Mouse (Mus musculus): ENCODE results near the gene Nppc.

Nppc gene

GRCm38 (mm10) chr1:86670279-86671038 is at the start of gene Nppc:
TSS of gene Nppc (minus strand) at chr1:86670571.
- in situ Hi-C loops (cut with MboI, MseI) = loop anchor here (5.0 kb wide), 1 partner anchor 37 kb away; no protein-coding TSS in a partner anchor

GRCm38 (mm10) chr1:86719391-86719790 is 49.0 kb upstream of the Nppc start:
- in situ Hi-C loops (cut with MboI, MseI) = no loop called here

GRCm38 (mm10) chr1:86718190-86718589 is 47.8 kb upstream of the Nppc start:
- in situ Hi-C loops (cut with MboI, MseI) = no loop called here

- in situ Hi-C loops (cut with MboI, MseI) = no loop called here
Observed at GRCm38 (mm10) chr1:86713054-86713453, 42.7 kb upstream of the Nppc start.

- in situ Hi-C loops (cut with MboI, MseI) = no loop called here
Observed at GRCm38 (mm10) chr1:86712045-86712444, 41.7 kb upstream of the Nppc start.

- in situ Hi-C loops (cut with MboI, MseI) = loop anchor here (5.0 to 10.0 kb wide), 2 partner anchors 37 to 1855 kb away; partner anchors contain the start of gene Nppc
Observed at GRCm38 (mm10) chr1:86709546-86709945, 39.2 kb upstream of the Nppc start.

- in situ Hi-C loops (cut with MboI, MseI) = loop anchor here (5.0 to 10.0 kb wide), 2 partner anchors 33 to 1859 kb away; partner anchors contain the start of gene Nppc
Observed at GRCm38 (mm10) chr1:86705461-86705860, 35.1 kb upstream of the Nppc start.

GRCm38 (mm10) chr1:86703965-86704326 is 33.6 kb upstream of the Nppc start:
- in situ Hi-C loops (cut with MboI, MseI) = loop anchor here (10.0 kb wide), 1 partner anchor 1861 kb away; no protein-coding TSS in a partner anchor

GRCm38 (mm10) chr1:86703300-86703964 is 33.1 kb upstream of the Nppc start, which contains the start of gene Dis3l2:
TSS of gene Dis3l2 (plus strand) at chr1:86703808.
- in situ Hi-C loops (cut with MboI, MseI) = loop anchor here (10.0 kb wide), 1 partner anchor 1861 kb away; no protein-coding TSS in a partner anchor

- in situ Hi-C loops (cut with MboI, MseI) = loop anchor here (10.0 kb wide), 1 partner anchor 1864 kb away; no protein-coding TSS in a partner anchor
Observed at GRCm38 (mm10) chr1:86700367-86700766, 30.0 kb upstream of the Nppc start.

- in situ Hi-C loops (cut with MboI, MseI) = loop anchor here (10.0 kb wide), 1 partner anchor 1865 kb away; no protein-coding TSS in a partner anchor
Observed at GRCm38 (mm10) chr1:86699346-86700136, 29.2 kb upstream of the Nppc start.

GRCm38 (mm10) chr1:86698721-86699120 is 28.4 kb upstream of the Nppc start:
- in situ Hi-C loops (cut with MboI, MseI) = no loop called here

- in situ Hi-C loops (cut with MboI, MseI) = no loop called here
Observed at GRCm38 (mm10) chr1:86696948-86697347, 26.6 kb upstream of the Nppc start.

- in situ Hi-C loops (cut with MboI, MseI) = loop anchor here (5.0 kb wide), 1 partner anchor 44 kb away; no protein-coding TSS in a partner anchor
Observed at GRCm38 (mm10) chr1:86691027-86691426, 20.7 kb upstream of the Nppc start.

GRCm38 (mm10) chr1:86687236-86687635 is 16.9 kb upstream of the Nppc start:
- in situ Hi-C loops (cut with MboI, MseI) = no loop called here

GRCm38 (mm10) chr1:86678667-86679066 is 8.3 kb upstream of the Nppc start:
- in situ Hi-C loops (cut with MboI, MseI) = no loop called here

- in situ Hi-C loops (cut with MboI, MseI) = no loop called here
Observed at GRCm38 (mm10) chr1:86677624-86678023, 7.3 kb upstream of the Nppc start.

- in situ Hi-C loops (cut with MboI, MseI) = no loop called here
Observed at GRCm38 (mm10) chr1:86675126-86675525, 4.8 kb upstream of the Nppc start.

GRCm38 (mm10) chr1:86674385-86674784 is 4.0 kb upstream of the Nppc start:
- in situ Hi-C loops (cut with MboI, MseI) = loop anchor here (5.0 kb wide), 1 partner anchor 33 kb away; no protein-coding TSS in a partner anchor

- in situ Hi-C loops (cut with MboI, MseI) = loop anchor here (5.0 kb wide), 1 partner anchor 38 kb away; no protein-coding TSS in a partner anchor
Observed at GRCm38 (mm10) chr1:86669552-86670273, 658 bp downstream of the Nppc start.

- in situ Hi-C loops (cut with MboI, MseI) = no loop called here
Observed at GRCm38 (mm10) chr1:86665091-86665490, 5.3 kb downstream of the Nppc start.
